Mouse (Mus musculus): ENCODE data around the gene Bcat2. TPM values are rescaled to one million over a fixed set of nuclear protein-coding genes. Genes with fewer than 3 reads are reported as not detected.

Bcat2 gene
- polyA plus RNA-seq, 1 experiment: 87.0 TPM

- H3K4me3 ChIP-seq (ENCODE audit: insufficient read depth, low read length): no peak overlapping the region
These were observed 48.4 kb downstream of the Bcat2 start for GRCm38 (mm10) chr7:45618316-45618715.

GRCm38 (mm10) chr7:45619592-45619991, 49.6 kb downstream of the Bcat2 start:
- H3K4me3 ChIP-seq (ENCODE audit: insufficient read depth, low read length): no peak overlapping the region
- TF ChIP-seq CTCF (IDR thresholded peaks at IDR 0.05; ENCODE audit: low read depth, low read length) (no peak), POLR2A (IDR thresholded peaks at IDR 0.05; ENCODE audit: borderline replicate concordance, low read depth, low read length) (no peak)
- no peaks in the 10 kb centered on the region for H3K4me1 ChIP-seq (ENCODE audit: control insufficient read depth, insufficient read depth, low read length)
- H3K27ac ChIP-seq (ENCODE audit: insufficient read depth, low read depth, low read length): no peak overlapping the region

More at GRCm38 (mm10) chr7:45618316-45618715, 48.4 kb downstream of the Bcat2 start:
- Histone ChIP-seq H3K27ac (ENCODE audit: insufficient read depth, low read depth, low read length) (no peak overlapping the region), H3K4me1 (ENCODE audit: control insufficient read depth, insufficient read depth, low read length) (no peaks in the 10 kb centered on the region)
- TF ChIP-seq POLR2A (IDR thresholded peaks at IDR 0.05; ENCODE audit: borderline replicate concordance, low read depth, low read length) (no peak), CTCF (IDR thresholded peaks at IDR 0.05; ENCODE audit: low read depth, low read length) (no peak)

- no peak within 1 kb of the TSS for H3K4me3 ChIP-seq (ENCODE audit: insufficient read depth, low read length)
- H3K4me1 ChIP-seq (ENCODE audit: control insufficient read depth, insufficient read depth, low read length): no peaks in the 10 kb centered on the region
- no peak for TF ChIP-seq POLR2A (IDR thresholded peaks at IDR 0.05; ENCODE audit: borderline replicate concordance, low read depth, low read length)
- TF ChIP-seq CTCF (IDR thresholded peaks at IDR 0.05; ENCODE audit: low read depth, low read length): no peak
- no peak within 1 kb of the TSS for H3K27ac ChIP-seq (ENCODE audit: insufficient read depth, low read depth, low read length)
These were observed 51.5 kb downstream of the Bcat2 start, which contains the start of gene Izumo1 for GRCm38 (mm10) chr7:45621443-45621842. Gene Izumo1 (plus strand): TSS chr7:45621811.

- Histone ChIP-seq H3K4me1 (ENCODE audit: control insufficient read depth, insufficient read depth, low read length) (0 out of 2 replicates have a peak, but pooled peaks cover 2% of the 10 kb centered on the region), H3K4me3 (ENCODE audit: insufficient read depth, low read length) (no peak overlapping the region)
These were observed 53.6 kb downstream of the Bcat2 start for GRCm38 (mm10) chr7:45623507-45623906.

GRCm38 (mm10) chr7:45624718-45625117, 54.8 kb downstream of the Bcat2 start:
- Histone ChIP-seq H3K27ac (ENCODE audit: insufficient read depth, low read depth, low read length) (no peak overlapping the region), H3K4me1 (ENCODE audit: control insufficient read depth, insufficient read depth, low read length) (0 out of 2 replicates have a peak, but pooled peaks cover 2% of the 10 kb centered on the region)
- TF ChIP-seq POLR2A (IDR thresholded peaks at IDR 0.05; ENCODE audit: borderline replicate concordance, low read depth, low read length): no peak
- TF ChIP-seq CTCF (IDR thresholded peaks at IDR 0.05; ENCODE audit: low read depth, low read length): no peak

More at GRCm38 (mm10) chr7:45623507-45623906, 53.6 kb downstream of the Bcat2 start:
- no peak overlapping the region for H3K27ac ChIP-seq (ENCODE audit: insufficient read depth, low read depth, low read length)
- TF ChIP-seq CTCF (IDR thresholded peaks at IDR 0.05; ENCODE audit: low read depth, low read length) (no peak), POLR2A (IDR thresholded peaks at IDR 0.05; ENCODE audit: borderline replicate concordance, low read depth, low read length) (no peak)

GRCm38 (mm10) chr7:45625481-45625880, 55.5 kb downstream of the Bcat2 start:
- H3K4me3 ChIP-seq (ENCODE audit: insufficient read depth, low read length): no peak overlapping the region
- H3K27ac ChIP-seq (ENCODE audit: insufficient read depth, low read depth, low read length): no peak overlapping the region
- TF ChIP-seq CTCF (IDR thresholded peaks at IDR 0.05; ENCODE audit: low read depth, low read length) (no peak), POLR2A (IDR thresholded peaks at IDR 0.05; ENCODE audit: borderline replicate concordance, low read depth, low read length) (no peak)

More at GRCm38 (mm10) chr7:45624718-45625117, 54.8 kb downstream of the Bcat2 start:
- H3K4me3 ChIP-seq (ENCODE audit: insufficient read depth, low read length): no peak overlapping the region

GRCm38 (mm10) chr7:45626571-45627076, 56.7 kb downstream of the Bcat2 start:
- Histone ChIP-seq H3K4me1 (ENCODE audit: control insufficient read depth, insufficient read depth, low read length) (0 out of 2 replicates have a peak, but pooled peaks cover 2% of the 10 kb centered on the region), H3K27ac (ENCODE audit: insufficient read depth, low read depth, low read length) (no peak overlapping the region), H3K4me3 (ENCODE audit: insufficient read depth, low read length) (no peak overlapping the region)
- TF ChIP-seq POLR2A (IDR thresholded peaks at IDR 0.05; ENCODE audit: borderline replicate concordance, low read depth, low read length) (no peak), CTCF (IDR thresholded peaks at IDR 0.05; ENCODE audit: low read depth, low read length) (no peak)

More at GRCm38 (mm10) chr7:45625481-45625880, 55.5 kb downstream of the Bcat2 start:
- H3K4me1 ChIP-seq (ENCODE audit: control insufficient read depth, insufficient read depth, low read length): 0 out of 2 replicates have a peak, but pooled peaks cover 2% of the 10 kb centered on the region

GRCm38 (mm10) chr7:45627261-45627660, 57.3 kb downstream of the Bcat2 start, which contains the start of gene Rasip1:
Gene Rasip1 (plus strand): TSS chr7:45627488.
- peak within 1 kb of the TSS; percentile 77 for H3K4me3 ChIP-seq (ENCODE audit: insufficient read depth, low read length)

GRCm38 (mm10) chr7:45628364-45629294, 58.7 kb downstream of the Bcat2 start:
- TF ChIP-seq POLR2A (IDR thresholded peaks at IDR 0.05; ENCODE audit: borderline replicate concordance, low read depth, low read length) (no peak), CTCF (IDR thresholded peaks at IDR 0.05; ENCODE audit: low read depth, low read length) (peak; percentile 26; the same call in 1 of the 2 replicates)
- Histone ChIP-seq H3K4me3 (ENCODE audit: insufficient read depth, low read length) (peak overlapping the region; percentile 77), H3K4me1 (ENCODE audit: control insufficient read depth, insufficient read depth, low read length) (0 out of 2 replicates have a peak, but pooled peaks cover 2% of the 10 kb centered on the region), H3K27ac (ENCODE audit: insufficient read depth, low read depth, low read length) (no peak overlapping the region)

More at GRCm38 (mm10) chr7:45627261-45627660, 57.3 kb downstream of the Bcat2 start, which contains the start of gene Rasip1:
- Histone ChIP-seq H3K4me1 (ENCODE audit: control insufficient read depth, insufficient read depth, low read length) (0 out of 2 replicates have a peak, but pooled peaks cover 2% of the 10 kb centered on the region), H3K27ac (ENCODE audit: insufficient read depth, low read depth, low read length) (no peak within 1 kb of the TSS)
- no peak for TF ChIP-seq POLR2A (IDR thresholded peaks at IDR 0.05; ENCODE audit: borderline replicate concordance, low read depth, low read length)
- no peak for TF ChIP-seq CTCF (IDR thresholded peaks at IDR 0.05; ENCODE audit: low read depth, low read length)

All from bone marrow macrophage, adult 2 months (primary cell).